Mouse (Mus musculus) ES-Bruce4 (cell line): ENCODE results near the gene Zfp970. TPM values are rescaled to one million over a fixed set of nuclear protein-coding genes. Genes with fewer than 3 reads are reported as not detected.

ENCODE experiments used
- polyA plus RNA-seq: library from polyadenylated mRNA; stranded (reverse); fragments of >200 nt; gene quantifications from 2 replicates; pipeline ENCODE4 v1.2.4, GENCODE M21; 2011; ENCODE audit warnings: low read depth; ENCODE audit not compliant: missing spikeins, insufficient read depth, insufficient read length

Gene Zfp970
- polyA plus RNA-seq, 1 experiment, result 14.7 TPM

Other genes with a start within 250 kb of the Zfp970 start
- gene Gm14409, start 197.7 kb upstream of the Zfp970 start, polyA plus RNA-seq, result 8.8 and 9.0 TPM in 2 replicates
- 10.2 and 10.6 TPM in 2 replicates for gene Gm14412, start 140.4 kb upstream of the Zfp970 start, polyA plus RNA-seq
- 21.1 and 30.7 TPM in 2 replicates for gene Gm14418, start 66.4 kb upstream of the Zfp970 start, polyA plus RNA-seq
- gene Gm14403, start 33.5 kb downstream of the Zfp970 start, polyA plus RNA-seq, result 9.9 and 11.0 TPM in 2 replicates
- gene Gm14406, start 113.5 kb downstream of the Zfp970 start, polyA plus RNA-seq, result 12.6 and 14.5 TPM in 2 replicates